Mouse (Mus musculus) kidney, embryonic 15.5 days (tissue): Measurements from ENCODE around the gene Dusp15. TPM values are rescaled to one million over a fixed set of nuclear protein-coding genes. Genes with fewer than 3 reads are reported as not detected.

Source experiments
- ATAC-seq: fragments of 200-750 bp; cut with Nextera tagmentation; replicated peaks from 2 replicates; pipeline ENCODE4 v1.8.0; 2017; ENCODE audit warnings: moderate TSS enrichment; ENCODE audit not compliant: low FRiP score
- H3K27ac ChIP-seq: fragments of 300-500 bp; sonication (generic); 2 replicates; pipeline ENCODE4 v1.5.1; 2015; ENCODE audit warnings: mild to moderate bottlenecking, inconsistent platforms
- H3K27me3 ChIP-seq: fragments of 300-500 bp; sonication (generic); 2 replicates; pipeline ENCODE4 v1.6.1; 2015; ENCODE audit warnings: inconsistent platforms
- H3K36me3 ChIP-seq: fragments of 300-500 bp; sonication (generic); 2 replicates; pipeline ENCODE4 v1.6.1; 2015; ENCODE audit warnings: inconsistent platforms
- H3K4me1 ChIP-seq: fragments of 300-500 bp; sonication (generic); 2 replicates; pipeline ENCODE4 v1.6.1; 2015; ENCODE audit warnings: inconsistent platforms
- H3K4me2 ChIP-seq: fragments of 300-500 bp; sonication (generic); 2 replicates; pipeline ENCODE4 v1.6.1; 2015; ENCODE audit warnings: moderate library complexity, mild to moderate bottlenecking, inconsistent platforms
- H3K4me3 ChIP-seq: fragments of 300-500 bp; sonication (generic); replicated peaks from 2 replicates; pipeline ENCODE4 v1.5.1; 2015; ENCODE audit warnings: mild to moderate bottlenecking, inconsistent platforms
- H3K9ac ChIP-seq: fragments of 300-500 bp; sonication (generic); 2 replicates; pipeline ENCODE4 v1.6.1; 2015; ENCODE audit warnings: mild to moderate bottlenecking, inconsistent platforms
- H3K9me3 ChIP-seq: fragments of 300-500 bp; sonication (generic); replicated peaks from 2 replicates; pipeline ENCODE4 v1.6.1; 2016; ENCODE audit warnings: inconsistent platforms
- WGBS: fragments of 180-500 bp; shearing (Covaris S2); methylation state at CpG from one replicate; pipeline ENCODE4 v1.1.7; 2015; ENCODE audit warnings: mixed read lengths; 5-methylcytosine and 5-hydroxymethylcytosine counted together
- polyA plus RNA-seq: library from polyadenylated mRNA; unstranded; fragments of >200 nt; fragmentation: Nextera tagmentation; extraction: Ambion mirVana; gene quantifications from 2 replicates; pipeline ENCODE4 v1.2.1, GENCODE M21; 2015

The Dusp15 gene
- polyA plus RNA-seq, 1 experiment from 2014 or later, result 3.1 TPM

DNA sequence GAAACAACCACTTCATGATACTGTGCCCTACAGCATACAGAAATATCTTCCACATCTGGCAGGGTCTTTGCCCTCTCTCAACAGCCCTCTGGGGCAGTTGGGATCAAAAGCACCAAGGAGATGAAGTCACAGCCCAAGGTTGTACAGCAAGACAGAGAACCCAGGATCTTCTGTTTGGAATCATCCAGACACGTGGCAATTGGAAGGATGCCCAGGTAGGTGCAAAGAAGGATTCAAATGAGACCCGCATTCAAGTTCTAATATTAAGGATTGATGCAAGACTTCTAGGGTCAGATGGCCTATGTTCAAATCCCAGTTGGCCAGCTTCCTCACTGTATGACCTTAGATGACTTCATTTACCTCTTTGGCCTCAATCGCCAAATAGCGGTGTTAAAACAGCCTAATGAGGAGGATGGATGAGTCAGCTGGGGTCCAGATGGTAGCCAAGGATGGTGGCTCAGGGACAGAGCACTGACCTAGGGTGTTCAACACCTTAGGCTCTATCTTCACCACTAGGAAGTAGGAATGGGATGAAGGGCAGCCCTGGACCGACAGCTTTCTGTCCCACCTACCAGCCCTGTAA is 3.0 kb downstream of the Dusp15 start:
- no peaks in the 10 kb centered on the region for H3K9me3 ChIP-seq
- H3K36me3 ChIP-seq, result no peaks in the 10 kb centered on the region
- H3K4me1 ChIP-seq, result peaks cover 27% of the 10 kb centered on the region
- H3K4me2 ChIP-seq, result no peak overlapping the region
- H3K9ac ChIP-seq, result no peak overlapping the region
- H3K27ac ChIP-seq, result no peak overlapping the region
- no peak overlapping the region for H3K4me3 ChIP-seq
- no peak for ATAC-seq
- H3K27me3 ChIP-seq, result peaks cover 93% of the 10 kb centered on the region
- WGBS, result 91% methylated on average over 5 of the region's 5 CpGs

DNA sequence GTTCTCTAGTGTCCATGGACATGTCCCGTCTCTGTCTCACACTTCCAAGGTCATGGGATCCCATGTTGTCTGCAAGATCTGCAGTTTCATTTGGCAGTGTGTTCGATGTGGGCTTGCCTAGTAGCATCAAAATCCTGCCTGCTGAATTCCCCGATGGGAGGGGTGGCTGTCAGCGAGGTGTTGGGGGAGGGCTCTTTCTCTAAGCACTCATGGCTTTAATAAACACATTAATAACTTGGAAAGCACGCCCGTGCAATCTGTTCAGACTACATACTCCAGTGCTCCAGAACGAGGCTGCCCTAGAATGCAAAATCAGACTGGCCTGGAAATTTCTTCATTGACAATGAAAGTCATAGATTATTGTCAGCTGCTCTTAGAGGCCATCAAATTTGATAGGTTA is 4.4 kb downstream of the Dusp15 start:
- 55% methylated on average over 7 of the region's 7 CpGs for WGBS

DNA sequence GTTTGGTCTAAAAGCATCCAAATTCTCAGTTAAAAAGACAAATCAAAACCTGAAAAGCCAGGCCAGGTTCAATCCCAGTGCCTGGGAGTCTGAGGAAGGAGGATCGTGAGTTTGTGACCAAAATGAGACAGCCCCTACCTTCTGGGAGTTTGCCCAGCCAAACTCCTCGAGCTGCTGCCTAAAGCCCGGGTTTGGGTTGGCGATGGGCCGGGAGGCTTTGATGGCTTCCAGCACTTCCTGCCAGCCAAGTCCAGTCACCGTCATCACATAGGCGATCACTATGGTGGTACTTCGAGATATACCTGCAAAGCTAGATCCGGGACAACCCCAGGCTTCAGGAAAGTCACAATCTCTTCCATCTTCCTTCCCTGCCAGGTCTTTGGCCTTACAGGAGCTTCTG is 7.5 kb downstream of the Dusp15 start:
- H3K4me1 ChIP-seq, result peaks cover 16% of the 10 kb centered on the region
- 57% methylated on average over 9 of the region's 9 CpGs for WGBS
- H3K4me3 ChIP-seq, result no peak overlapping the region
- H3K27me3 ChIP-seq, result peaks cover 90% of the 10 kb centered on the region
- H3K36me3 ChIP-seq, result no peaks in the 10 kb centered on the region
- H3K9me3 ChIP-seq, result no peaks in the 10 kb centered on the region
- H3K9ac ChIP-seq, result no peak overlapping the region
- no peak overlapping the region for H3K4me2 ChIP-seq
- H3K27ac ChIP-seq, result no peak overlapping the region
- ATAC-seq, result no peak

More for the DNA sequence above, 4.4 kb downstream of the Dusp15 start:
- no peaks in the 10 kb centered on the region for H3K36me3 ChIP-seq
- no peak overlapping the region for H3K27ac ChIP-seq
- no peak overlapping the region for H3K9ac ChIP-seq
- peaks cover 99% of the 10 kb centered on the region for H3K27me3 ChIP-seq
- no peak overlapping the region for H3K4me3 ChIP-seq
- no peaks in the 10 kb centered on the region for H3K9me3 ChIP-seq
- H3K4me1 ChIP-seq, result peaks cover 36% of the 10 kb centered on the region
- H3K4me2 ChIP-seq, result no peak overlapping the region
- no peak for ATAC-seq

DNA sequence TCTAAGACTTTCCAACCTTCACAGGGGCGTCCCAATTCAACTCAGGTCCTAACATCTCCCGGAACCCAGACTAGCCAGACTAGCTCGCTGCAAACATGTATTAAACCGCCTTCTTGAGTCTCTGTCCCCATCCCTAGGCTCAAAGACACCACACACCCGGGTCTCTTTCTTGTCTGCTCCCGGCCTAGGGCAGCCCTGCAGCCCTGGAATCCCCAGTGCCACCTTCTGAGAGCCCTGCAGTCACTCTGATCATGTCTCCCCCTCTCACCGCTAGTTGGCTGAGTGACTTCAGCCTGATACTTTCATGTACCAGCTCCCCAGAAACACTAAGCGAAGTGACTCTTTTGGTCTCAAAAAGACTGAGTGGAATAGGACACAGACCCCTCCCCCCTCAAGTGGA is 7.9 kb downstream of the Dusp15 start:
- ATAC-seq, result no peak
- H3K4me1 ChIP-seq, result peaks cover 16% of the 10 kb centered on the region
- H3K9me3 ChIP-seq, result no peaks in the 10 kb centered on the region
- 0 out of 2 replicates have a peak overlapping the region, but pooled peaks have one; percentile 35 for H3K9ac ChIP-seq
- no peaks in the 10 kb centered on the region for H3K36me3 ChIP-seq
- H3K27ac ChIP-seq, result no peak overlapping the region
- 6% methylated on average over 8 of the region's 8 CpGs for WGBS
- H3K27me3 ChIP-seq, result peaks cover 88% of the 10 kb centered on the region
- H3K4me2 ChIP-seq, result peak overlapping the region; percentile 95
- H3K4me3 ChIP-seq, result peak overlapping the region; percentile 49

DNA sequence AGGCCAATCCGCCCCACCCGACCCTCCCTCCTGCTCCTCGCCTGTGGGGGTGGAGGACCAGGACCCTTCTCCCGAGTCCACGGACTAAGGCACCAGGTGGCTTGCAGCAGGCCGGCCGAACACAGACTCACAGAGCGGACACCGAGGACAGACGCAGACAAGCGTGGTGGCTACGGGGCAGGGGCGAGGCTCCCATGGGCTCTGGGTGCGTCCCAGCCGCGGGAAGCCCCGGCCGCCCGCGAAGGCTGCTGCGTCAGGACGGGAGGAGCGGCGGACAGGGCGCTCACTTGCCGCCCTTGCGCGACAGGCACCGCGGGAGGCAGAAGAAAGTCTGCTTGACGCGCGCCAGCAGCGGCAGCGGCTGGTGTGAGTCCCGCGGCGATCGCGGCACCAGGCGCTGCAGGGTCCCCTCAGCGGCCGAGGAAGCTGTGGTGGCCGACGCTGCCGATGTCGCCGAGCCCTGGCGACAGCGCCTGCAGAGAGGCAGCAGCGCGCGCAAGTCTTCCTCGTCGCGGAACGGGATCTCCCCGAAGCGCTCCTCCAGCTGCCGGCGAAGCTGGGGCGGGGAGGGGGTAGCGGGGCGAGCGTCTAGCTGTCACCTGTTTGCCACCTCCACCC is 8.5 kb downstream of the Dusp15 start:
- Histone ChIP-seq H3K4me1 (peaks cover 16% of the 10 kb centered on the region), H3K9ac (peak overlapping the region; percentile 35; the same call in 1 of the 2 replicates), H3K4me2 (peak overlapping the region; percentile 95), H3K36me3 (no peaks in the 10 kb centered on the region), H3K4me3 (peak overlapping the region; percentile 49), H3K27me3 (peaks cover 88% of the 10 kb centered on the region), H3K9me3 (no peaks in the 10 kb centered on the region), H3K27ac (no peak overlapping the region)
- peak; percentile 35; the same call in 1 of the 2 replicates for ATAC-seq
- under 1% methylated on average over 64 of the region's 65 CpGs for WGBS

DNA sequence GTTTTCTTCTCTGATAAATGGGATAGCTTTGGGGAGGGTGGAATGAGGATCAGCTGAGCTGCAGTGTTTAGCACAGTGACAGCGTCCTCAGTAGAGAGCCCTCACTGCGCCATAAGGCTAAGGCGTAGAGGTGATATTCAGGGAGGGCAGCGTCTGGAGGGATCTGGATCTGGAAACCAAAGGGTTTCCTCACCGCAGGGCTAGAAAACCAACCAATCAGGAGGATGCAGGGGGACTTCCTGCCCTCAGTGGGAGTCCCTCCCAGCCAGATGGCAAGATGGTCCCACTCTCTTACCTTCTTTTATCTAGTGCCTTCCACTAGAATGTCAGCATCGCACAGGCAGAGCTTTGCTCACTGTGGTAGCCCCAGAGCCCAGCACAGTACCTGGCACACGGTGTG is 9.7 kb downstream of the Dusp15 start:
- Histone ChIP-seq H3K4me2 (no peak overlapping the region), H3K9ac (no peak overlapping the region), H3K36me3 (no peaks in the 10 kb centered on the region), H3K4me3 (no peak overlapping the region), H3K4me1 (peaks cover 16% of the 10 kb centered on the region), H3K9me3 (no peaks in the 10 kb centered on the region), H3K27ac (no peak overlapping the region), H3K27me3 (peaks cover 77% of the 10 kb centered on the region)
- WGBS, result 28% methylated on average over 7 of the region's 7 CpGs
- ATAC-seq, result no peak

DNA sequence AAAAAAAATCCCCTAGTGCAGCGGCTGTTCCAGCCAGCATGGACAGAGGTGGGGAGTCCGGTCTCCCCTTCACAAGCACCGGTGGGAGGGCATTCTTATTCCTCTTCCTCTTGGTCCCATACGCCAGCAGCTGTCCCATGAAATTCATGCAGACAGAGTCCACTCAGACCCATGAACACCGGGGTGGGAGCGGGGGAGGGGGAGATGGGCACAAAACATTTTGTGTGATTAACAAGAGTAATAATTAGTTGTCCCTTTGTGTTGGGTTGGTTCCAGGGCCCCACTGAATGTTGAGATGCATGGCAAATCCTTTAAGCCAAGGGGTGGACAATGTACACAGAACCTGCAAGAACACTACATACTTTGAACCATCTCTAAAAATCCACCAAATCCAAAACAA is 10.4 kb downstream of the Dusp15 start:
- Histone ChIP-seq H3K9me3 (no peaks in the 10 kb centered on the region), H3K27me3 (peaks cover 77% of the 10 kb centered on the region), H3K4me2 (no peak overlapping the region), H3K9ac (no peak overlapping the region), H3K4me3 (no peak overlapping the region), H3K27ac (no peak overlapping the region), H3K36me3 (no peaks in the 10 kb centered on the region), H3K4me1 (peaks cover 16% of the 10 kb centered on the region)
- WGBS, result 82% methylated on average over 6 of the region's 6 CpGs
- no peak for ATAC-seq

DNA sequence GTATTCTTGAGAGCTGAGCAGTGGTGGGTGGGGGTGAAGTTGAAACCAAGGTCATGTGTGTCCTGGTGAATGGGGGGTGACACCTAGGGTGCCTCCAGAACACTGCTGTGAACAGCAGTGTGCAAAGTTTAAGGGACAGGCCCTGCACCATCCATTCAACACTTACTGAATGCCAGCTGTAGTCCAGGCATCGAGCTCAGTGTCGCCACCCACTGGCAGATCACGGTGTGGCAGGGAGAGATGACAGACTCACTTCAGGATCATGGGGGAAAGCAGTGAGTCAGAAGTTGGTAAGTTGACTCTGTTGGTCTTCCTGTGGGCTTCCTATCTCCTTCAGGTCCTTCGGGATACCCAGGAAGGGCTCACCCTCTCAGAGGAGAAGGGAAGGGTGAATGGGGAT is 11.7 kb downstream of the Dusp15 start:
- Histone ChIP-seq H3K36me3 (no peaks in the 10 kb centered on the region), H3K27me3 (peaks cover 73% of the 10 kb centered on the region), H3K27ac (no peak overlapping the region), H3K4me2 (no peak overlapping the region), H3K4me3 (no peak overlapping the region), H3K4me1 (peaks cover 16% of the 10 kb centered on the region), H3K9me3 (no peaks in the 10 kb centered on the region), H3K9ac (no peak overlapping the region)
- ATAC-seq, result no peak
- whole genome bisulfite sequencing, result 10% methylated on average over 4 of the region's 4 CpGs

DNA sequence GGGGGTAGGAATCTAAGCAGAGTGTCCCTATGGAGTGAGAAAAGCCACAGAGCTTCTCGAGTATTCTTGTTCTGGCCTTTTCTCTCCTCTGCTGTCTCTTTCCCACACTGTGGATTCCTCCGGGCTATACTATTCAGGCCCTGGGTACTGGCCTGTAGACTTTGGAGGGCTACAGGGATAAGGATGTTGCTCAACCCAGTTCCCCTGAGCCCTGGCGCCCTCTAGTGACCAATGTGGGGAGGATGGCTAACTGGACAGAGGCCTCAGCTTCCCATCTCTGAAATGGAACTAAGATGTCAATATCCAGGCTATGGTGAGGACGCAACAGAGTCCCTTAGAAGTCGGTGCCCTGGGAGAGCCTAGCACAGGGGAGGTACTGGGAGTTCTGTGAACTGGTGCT is 17.9 kb downstream of the Dusp15 start:
- peak overlapping the region; percentile 78 for H3K27ac ChIP-seq

DNA sequence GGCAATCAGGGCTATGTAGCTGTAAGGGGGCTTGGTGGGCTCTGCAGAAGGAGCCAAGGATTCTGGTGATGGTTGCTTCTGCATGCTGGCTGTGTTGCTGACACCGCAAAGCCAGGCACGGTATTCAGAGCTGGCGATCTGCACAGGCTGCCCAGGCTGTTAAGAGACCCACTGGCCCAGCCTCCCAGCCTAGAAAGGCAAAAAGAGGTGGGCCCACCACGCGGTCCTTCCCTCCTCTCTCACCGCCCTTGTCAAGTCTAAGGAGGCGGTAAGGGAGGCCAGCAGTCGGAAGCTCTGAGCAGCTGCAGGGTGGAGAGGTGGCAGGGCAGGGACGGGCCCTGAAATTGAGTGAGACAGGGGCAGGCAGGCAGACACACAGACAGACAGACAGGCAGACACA is 18.4 kb downstream of the Dusp15 start, which contains the start of gene Foxs1:
Gene Foxs1 (minus strand): TSS at position 161 of the 400 bp plus-strand sequence.
- Histone ChIP-seq H3K4me2 (peak within 1 kb of the TSS; percentile 39), H3K27me3 (peaks cover 16% of the 10 kb centered on the region; the same call in 1 of the 2 replicates), H3K9ac (peak within 1 kb of the TSS; percentile 21; the same call in 1 of the 2 replicates), H3K4me3 (peak within 1 kb of the TSS; percentile 15), H3K4me1 (peaks cover 56% of the 10 kb centered on the region), H3K9me3 (no peaks in the 10 kb centered on the region), H3K27ac (peak within 1 kb of the TSS; percentile 78), H3K36me3 (no peaks in the 10 kb centered on the region)
- 22% methylated on average over 9 of the region's 9 CpGs for WGBS
- ATAC-seq, result peak; percentile 59

More for the DNA sequence above, 17.9 kb downstream of the Dusp15 start:
- H3K4me1 ChIP-seq, result peaks cover 50% of the 10 kb centered on the region
- H3K4me2 ChIP-seq, result no peak overlapping the region
- H3K36me3 ChIP-seq, result no peaks in the 10 kb centered on the region
- H3K9ac ChIP-seq, result no peak overlapping the region; the same call in 1 of the 2 replicates
- no peaks in the 10 kb centered on the region for H3K9me3 ChIP-seq
- 0 out of 2 replicates have a peak, but pooled peaks have one; percentile 57 for ATAC-seq
- H3K4me3 ChIP-seq, result no peak overlapping the region
- 40% methylated on average over 5 of the region's 5 CpGs for WGBS
- peaks cover 22% of the 10 kb centered on the region; the same call in 1 of the 2 replicates for H3K27me3 ChIP-seq

DNA sequence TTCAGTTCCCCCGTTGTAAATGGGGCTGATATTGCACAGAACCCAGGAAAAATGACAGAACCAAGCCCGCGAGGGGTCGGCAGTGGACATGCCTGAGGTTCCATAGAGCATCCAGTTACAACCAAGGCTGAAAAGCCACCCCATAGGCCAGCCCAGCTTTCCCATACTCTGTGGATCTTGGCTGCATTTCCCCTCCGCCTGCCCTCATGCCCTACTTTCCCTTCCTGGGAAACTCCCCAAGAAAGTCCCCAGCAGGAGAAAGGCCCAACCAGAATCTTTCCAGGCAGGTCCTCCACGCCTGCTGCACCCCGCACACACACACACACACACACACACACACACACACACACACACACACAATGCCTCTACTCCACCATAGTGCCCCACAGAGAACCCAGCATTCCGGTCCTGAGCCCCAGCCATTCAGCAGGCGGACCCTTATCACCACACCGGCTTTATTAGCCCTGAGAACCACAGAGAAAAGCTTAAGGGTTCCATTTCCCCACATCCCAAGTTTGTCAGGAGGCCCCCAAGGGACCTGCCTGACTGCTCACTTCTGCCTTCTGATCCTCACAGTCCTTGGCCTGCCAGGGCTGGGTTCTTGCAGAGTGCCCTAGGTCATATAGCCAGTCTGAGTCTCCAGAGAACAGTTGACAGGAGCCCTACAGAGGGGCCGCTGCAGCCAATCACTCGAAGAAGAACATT is 19.9 kb downstream of the Dusp15 start:
- peak overlapping the region; percentile 15 for H3K4me3 ChIP-seq
- H3K27me3 ChIP-seq, result peaks cover 14% of the 10 kb centered on the region; the same call in 1 of the 2 replicates
- no peaks in the 10 kb centered on the region for H3K9me3 ChIP-seq
- peak overlapping the region; percentile 39 for H3K4me2 ChIP-seq
- peak overlapping the region; percentile 78 for H3K27ac ChIP-seq
- peaks cover 70% of the 10 kb centered on the region for H3K4me1 ChIP-seq
- ATAC-seq, result no peak
- WGBS, result 60% methylated on average over 12 of the region's 12 CpGs
- H3K36me3 ChIP-seq, result no peaks in the 10 kb centered on the region
- 0 out of 2 replicates have a peak overlapping the region, but pooled peaks have one; percentile 21 for H3K9ac ChIP-seq

DNA sequence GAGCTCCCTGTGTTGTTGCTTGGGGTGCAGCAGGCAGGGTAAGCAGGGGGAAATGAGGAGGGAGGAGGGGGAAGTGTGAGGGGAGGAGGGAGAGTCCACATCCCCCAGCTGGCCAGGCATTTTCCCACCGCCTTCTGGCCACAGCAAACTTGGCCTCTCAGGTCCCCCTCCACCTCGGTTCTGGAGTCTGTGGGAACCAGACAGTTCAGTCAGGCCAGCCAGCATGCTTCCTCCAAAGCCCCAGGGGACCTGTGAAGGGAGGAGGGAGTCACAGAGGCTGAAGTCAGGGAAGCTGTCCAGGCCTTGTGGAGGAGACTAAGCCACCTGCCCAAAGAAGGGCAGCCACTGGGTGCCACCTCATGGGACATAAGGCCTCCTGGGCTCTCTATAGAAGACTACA is 21.2 kb downstream of the Dusp15 start:
- WGBS, result 16% methylated on average over 2 of the region's 2 CpGs
- Histone ChIP-seq H3K4me1 (peaks cover 84% of the 10 kb centered on the region), H3K36me3 (no peaks in the 10 kb centered on the region), H3K9ac (no peak overlapping the region), H3K4me3 (no peak overlapping the region), H3K4me2 (peak overlapping the region; percentile 26), H3K27ac (peak overlapping the region; percentile 78), H3K27me3 (0 out of 2 replicates have a peak, but pooled peaks cover 1% of the 10 kb centered on the region), H3K9me3 (no peaks in the 10 kb centered on the region)
- ATAC-seq, result no peak
